Mouse (Mus musculus): ENCODE measurements around the gene Scamp4. TPM values are rescaled to one million over a fixed set of nuclear protein-coding genes. Genes with fewer than 3 reads are reported as not detected.

Gene Scamp4
- total and polyA plus RNA-seq, 2 experiments from 2014 or later: 43.2 to 69.1 TPM

DNA sequence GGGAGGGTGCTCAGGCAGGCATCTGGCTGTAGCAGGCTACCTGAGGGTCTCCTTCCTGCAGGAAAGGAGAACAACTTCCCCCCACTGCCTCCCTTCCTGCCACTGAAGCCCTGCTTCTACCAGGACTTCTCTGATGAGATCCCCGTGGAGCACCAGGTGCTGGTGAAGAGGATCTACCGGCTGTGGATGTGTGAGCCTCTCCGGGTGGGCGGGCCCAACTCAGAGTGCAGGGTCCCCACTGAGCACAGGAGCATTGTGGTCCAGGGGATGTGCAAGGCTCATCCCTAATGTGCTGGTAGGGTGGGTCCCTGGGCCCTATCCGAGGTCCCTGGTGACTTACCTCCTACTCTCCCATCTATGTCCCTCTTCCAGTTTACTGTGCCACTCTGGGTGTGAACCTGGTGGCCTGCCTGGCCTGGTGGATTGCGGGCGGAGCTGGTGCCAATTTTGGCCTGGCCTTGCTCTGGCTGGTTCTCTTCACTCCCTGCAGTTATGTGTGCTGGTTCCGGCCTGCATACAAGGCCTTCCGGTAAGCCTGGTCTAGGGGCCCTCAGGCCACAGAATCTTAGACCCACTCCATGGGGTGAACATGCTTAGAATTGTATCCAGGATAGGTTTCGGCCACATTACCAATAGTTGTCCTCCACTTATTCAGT, 6.7 kb downstream of the Scamp4 start:
- WGBS: 94% methylated on average over 10 of the region's 10 CpGs

GRCm38 (mm10) chr10:80610116-80610785, 7.6 kb downstream of the Scamp4 start:
- H3K36me3 ChIP-seq (ENCODE audit: insufficient read depth, low read length): peaks cover 41% of the 10 kb centered on the region
- H3K4me3 ChIP-seq (ENCODE audit: low read length): no peak overlapping the region
- no peaks in the 10 kb centered on the region for H3K9me3 ChIP-seq (ENCODE audit: low read length)
- DNase-seq (ENCODE audit: low spot score) (no peak), ATAC-seq (no peak)
- no peaks in the 10 kb centered on the region for H3K4me1 ChIP-seq (ENCODE audit: insufficient read depth, low read length)
- no peak overlapping the region for H3K4me2 ChIP-seq (ENCODE audit: low read depth, low read length)
- H3K9ac ChIP-seq (replicated peaks; ENCODE audit: low read length): no peak overlapping the region
- WGBS: 85% methylated on average over 9 of the region's 9 CpGs
- no peak for TF ChIP-seq CTCF (IDR thresholded peaks at IDR 0.05; ENCODE audit: low read depth)
- H3K27ac ChIP-seq: no peak overlapping the region
- H3K27me3 ChIP-seq (ENCODE audit: insufficient read depth, low read length): no peaks in the 10 kb centered on the region

More for the DNA sequence above, 6.7 kb downstream of the Scamp4 start:
- Histone ChIP-seq H3K27me3 (ENCODE audit: insufficient read depth, low read length) (no peaks in the 10 kb centered on the region), H3K4me1 (ENCODE audit: insufficient read depth, low read length) (no peaks in the 10 kb centered on the region), H3K36me3 (ENCODE audit: insufficient read depth, low read length) (peaks cover 34% of the 10 kb centered on the region), H3K9me3 (ENCODE audit: low read length) (no peaks in the 10 kb centered on the region), H3K4me3 (ENCODE audit: low read length) (no peak overlapping the region), H3K27ac (no peak overlapping the region), H3K9ac (replicated peaks; ENCODE audit: low read length) (no peak overlapping the region), H3K4me2 (ENCODE audit: low read depth, low read length) (no peak overlapping the region)
- no peak for ATAC-seq
- no peak for TF ChIP-seq CTCF (IDR thresholded peaks at IDR 0.05; ENCODE audit: low read depth)
- no peak for DNase-seq (ENCODE audit: low spot score)

- no peak overlapping the region for H3K27ac ChIP-seq
- peak; percentile 81 for TF ChIP-seq CTCF (IDR thresholded peaks at IDR 0.05; ENCODE audit: low read depth)
- ATAC-seq (no peak), DNase-seq (ENCODE audit: low spot score) (peak; percentile 51)
- H3K9ac ChIP-seq (replicated peaks; ENCODE audit: low read length): no peak overlapping the region
- 81% methylated on average over 4 of the region's 4 CpGs for WGBS
- no peak overlapping the region for H3K4me2 ChIP-seq (ENCODE audit: low read depth, low read length)
- H3K4me3 ChIP-seq (ENCODE audit: low read length): no peak overlapping the region
- H3K36me3 ChIP-seq (ENCODE audit: insufficient read depth, low read length): peaks cover 47% of the 10 kb centered on the region
- no peaks in the 10 kb centered on the region for H3K27me3 ChIP-seq (ENCODE audit: insufficient read depth, low read length)
- H3K9me3 ChIP-seq (ENCODE audit: low read length): no peaks in the 10 kb centered on the region
- H3K4me1 ChIP-seq (ENCODE audit: insufficient read depth, low read length): no peaks in the 10 kb centered on the region
These were observed 8.4 kb downstream of the Scamp4 start for GRCm38 (mm10) chr10:80611024-80611423.

DNA sequence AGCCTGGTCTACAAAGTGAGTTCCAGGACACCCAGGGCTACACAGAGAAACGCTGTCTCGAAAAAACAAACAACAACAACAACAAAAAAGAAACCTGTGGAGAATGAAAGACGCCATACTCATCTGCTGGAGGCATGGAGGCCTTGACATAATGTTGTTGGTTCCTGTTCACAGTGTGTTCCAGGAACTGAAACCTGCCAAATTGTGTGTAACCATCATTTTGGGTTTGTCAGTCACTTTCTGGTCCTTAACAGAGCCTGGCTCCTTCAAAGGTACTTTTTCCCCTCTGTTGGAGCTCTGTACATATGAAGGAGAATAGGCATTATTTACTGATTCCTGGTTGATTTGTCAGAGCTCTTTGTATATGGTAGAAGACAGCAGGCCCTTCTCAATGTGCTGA, 9.2 kb downstream of the Scamp4 start:
- Histone ChIP-seq H3K27ac (no peak overlapping the region), H3K4me2 (ENCODE audit: low read depth, low read length) (no peak overlapping the region), H3K27me3 (ENCODE audit: insufficient read depth, low read length) (no peaks in the 10 kb centered on the region), H3K9ac (replicated peaks; ENCODE audit: low read length) (no peak overlapping the region), H3K9me3 (ENCODE audit: low read length) (no peaks in the 10 kb centered on the region), H3K4me3 (ENCODE audit: low read length) (no peak overlapping the region), H3K36me3 (ENCODE audit: insufficient read depth, low read length) (peaks cover 40% of the 10 kb centered on the region), H3K4me1 (ENCODE audit: insufficient read depth, low read length) (no peaks in the 10 kb centered on the region)
- DNase-seq (ENCODE audit: low spot score) (no peak), ATAC-seq (no peak)
- no peak for TF ChIP-seq CTCF (IDR thresholded peaks at IDR 0.05; ENCODE audit: low read depth)
- WGBS: 95% methylated on average over 3 of the region's 3 CpGs

DNA sequence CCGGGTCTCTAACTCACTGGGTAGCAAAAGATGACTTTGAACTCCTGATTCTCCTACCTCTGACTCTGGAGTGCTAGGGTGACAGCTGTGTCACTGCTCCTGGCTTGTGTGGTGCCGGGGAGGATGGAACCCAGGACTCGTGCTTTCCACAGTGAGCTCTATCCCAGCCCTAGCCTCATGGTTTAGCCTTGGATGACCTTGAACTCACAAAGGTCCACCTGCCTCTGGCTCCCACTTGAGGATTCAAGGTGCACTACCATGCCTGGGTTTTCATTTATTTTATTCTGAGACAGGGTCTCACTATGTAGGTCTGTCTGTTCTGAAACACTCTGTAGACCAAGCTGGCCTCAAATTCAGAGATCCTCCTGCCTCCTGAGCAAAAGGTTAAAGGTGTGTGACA, 11.1 kb downstream of the Scamp4 start:
- no peak for DNase-seq (ENCODE audit: low spot score)
- WGBS: 91% methylated on average over 3 of the region's 3 CpGs
- H3K36me3 ChIP-seq (ENCODE audit: insufficient read depth, low read length): peaks cover 21% of the 10 kb centered on the region; the same call in 1 of the 2 replicates
- no peak overlapping the region for H3K4me2 ChIP-seq (ENCODE audit: low read depth, low read length)
- H3K4me1 ChIP-seq (ENCODE audit: insufficient read depth, low read length): no peaks in the 10 kb centered on the region
- no peak overlapping the region for H3K27ac ChIP-seq
- no peaks in the 10 kb centered on the region for H3K9me3 ChIP-seq (ENCODE audit: low read length)
- no peaks in the 10 kb centered on the region for H3K27me3 ChIP-seq (ENCODE audit: insufficient read depth, low read length)
- no peak overlapping the region for H3K9ac ChIP-seq (replicated peaks; ENCODE audit: low read length)
- no peak overlapping the region for H3K4me3 ChIP-seq (ENCODE audit: low read length)
- no peak for TF ChIP-seq CTCF (IDR thresholded peaks at IDR 0.05; ENCODE audit: low read depth)
- no peak for ATAC-seq

GRCm38 (mm10) chr10:80614351-80614750, 11.7 kb downstream of the Scamp4 start:
- no peaks in the 10 kb centered on the region for H3K9me3 ChIP-seq (ENCODE audit: low read length)
- H3K4me3 ChIP-seq (ENCODE audit: low read length): no peak overlapping the region
- no peaks in the 10 kb centered on the region for H3K27me3 ChIP-seq (ENCODE audit: insufficient read depth, low read length)
- ATAC-seq (no peak), DNase-seq (ENCODE audit: low spot score) (no peak)
- 90% methylated on average over 6 of the region's 6 CpGs for WGBS
- no peak for TF ChIP-seq CTCF (IDR thresholded peaks at IDR 0.05; ENCODE audit: low read depth)
- peaks cover 17% of the 10 kb centered on the region; the same call in 1 of the 2 replicates for H3K36me3 ChIP-seq (ENCODE audit: insufficient read depth, low read length)
- H3K4me1 ChIP-seq (ENCODE audit: insufficient read depth, low read length): no peaks in the 10 kb centered on the region
- H3K9ac ChIP-seq (replicated peaks; ENCODE audit: low read length): no peak overlapping the region
- H3K27ac ChIP-seq: no peak overlapping the region
- no peak overlapping the region for H3K4me2 ChIP-seq (ENCODE audit: low read depth, low read length)

DNA sequence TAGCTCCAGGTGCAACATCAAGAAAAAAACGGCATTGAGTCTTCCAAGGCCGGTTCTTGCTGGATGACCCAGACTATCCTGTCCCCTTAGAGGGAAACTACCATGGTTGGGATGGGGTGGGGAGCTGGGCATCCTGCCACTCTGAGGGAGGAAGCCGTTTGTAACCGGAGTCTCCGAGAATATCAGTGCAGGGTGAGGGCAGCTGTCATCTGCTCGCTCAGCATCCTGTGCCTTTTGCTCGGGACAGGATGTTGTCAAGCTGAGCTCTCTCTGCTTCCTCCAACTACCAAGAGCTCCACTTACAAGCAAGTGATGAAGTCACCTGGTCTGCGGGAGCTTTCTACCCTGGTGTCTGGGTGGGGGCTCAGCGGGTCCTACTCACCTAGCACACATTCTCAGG, 15.5 kb downstream of the Scamp4 start:
- Histone ChIP-seq H3K4me2 (ENCODE audit: low read depth, low read length) (no peak overlapping the region), H3K27ac (no peak overlapping the region), H3K4me1 (ENCODE audit: insufficient read depth, low read length) (peaks cover 5% of the 10 kb centered on the region), H3K36me3 (ENCODE audit: insufficient read depth, low read length) (peaks cover 12% of the 10 kb centered on the region; the same call in 1 of the 2 replicates), H3K9me3 (ENCODE audit: low read length) (no peaks in the 10 kb centered on the region), H3K4me3 (ENCODE audit: low read length) (no peak overlapping the region), H3K27me3 (ENCODE audit: insufficient read depth, low read length) (no peaks in the 10 kb centered on the region), H3K9ac (replicated peaks; ENCODE audit: low read length) (no peak overlapping the region)
- WGBS: 69% methylated on average over 9 of the region's 9 CpGs
- no peak for DNase-seq (ENCODE audit: low spot score)
- no peak for ATAC-seq
- no peak for TF ChIP-seq CTCF (IDR thresholded peaks at IDR 0.05; ENCODE audit: low read depth)

Data from hindbrain, postnatal 0 days (tissue).